Mouse (Mus musculus): ENCODE measurements around the gene Gga2. TPM values are rescaled to one million over a fixed set of nuclear protein-coding genes. Genes with fewer than 3 reads are reported as not detected.

Gene Gga2
- polyA plus RNA-seq, 1 experiment = 123 TPM

DNA sequence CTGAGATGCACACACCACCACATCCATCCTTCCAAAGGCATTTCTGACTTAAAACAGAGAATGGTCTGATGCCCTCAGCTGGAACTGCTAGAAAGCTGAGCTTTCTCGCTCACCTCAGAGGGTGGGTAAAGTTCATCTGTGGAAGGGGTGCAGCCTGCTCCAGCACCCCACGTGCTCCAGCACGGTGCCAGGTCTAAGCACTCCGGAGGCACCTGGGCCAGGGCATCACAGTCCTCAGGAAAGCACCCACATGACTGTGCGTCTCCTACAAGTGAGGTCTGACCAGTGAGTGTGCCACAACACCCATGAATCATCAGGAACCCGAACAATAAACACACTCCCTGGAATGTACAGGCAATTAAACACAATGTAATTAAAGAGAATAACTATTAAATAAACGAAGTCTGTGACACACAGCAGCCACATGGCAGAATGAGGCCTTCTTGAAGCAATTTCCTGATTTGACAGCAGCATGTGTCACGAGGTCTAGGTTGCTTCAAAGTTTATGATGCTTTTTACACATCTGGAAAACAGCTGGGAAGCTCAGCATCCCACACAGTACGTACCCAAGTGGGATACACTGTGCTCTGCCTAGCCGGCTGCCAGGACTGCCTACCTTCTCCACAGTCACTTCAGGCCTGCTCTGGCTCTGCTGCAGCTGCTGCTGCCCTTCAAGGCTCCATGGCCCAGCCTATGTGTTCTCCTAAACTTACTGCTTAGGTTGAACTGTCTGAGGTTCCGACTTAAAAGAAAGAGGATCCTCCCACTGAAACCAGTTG is 65.9 kb downstream of the Gga2 start:
- H3K9ac ChIP-seq (ENCODE audit: low read depth, poor library complexity, severe bottlenecking) = no peak overlapping the region

GRCm38 (mm10) chr7:121947513-121947912 is 73.5 kb downstream of the Gga2 start:
- Histone ChIP-seq H3K27ac (ENCODE audit: insufficient read depth, low read length) (no peak overlapping the region), H3K9ac (ENCODE audit: low read depth, poor library complexity, severe bottlenecking) (no peak overlapping the region), H3K36me3 (ENCODE audit: control insufficient read depth, insufficient read depth, low read length, poor library complexity, severe bottlenecking) (no peaks in the 10 kb centered on the region), H3K27me3 (ENCODE audit: control insufficient read depth, insufficient read depth, low read length, poor library complexity, severe bottlenecking) (no peaks in the 10 kb centered on the region), H3K4me1 (ENCODE audit: control insufficient read depth, insufficient read depth, low read length) (no peaks in the 10 kb centered on the region), H3K9me3 (replicated peaks; ENCODE audit: control insufficient read depth, insufficient read depth, low read length, poor library complexity, severe bottlenecking) (no peaks in the 10 kb centered on the region), H3K4me3 (ENCODE audit: low read depth, low read length) (no peak overlapping the region)
- TF ChIP-seq POLR2A (IDR thresholded peaks at IDR 0.05; ENCODE audit: insufficient read depth, low read length) = no peak
- TF ChIP-seq CTCF (IDR thresholded peaks at IDR 0.05; ENCODE audit: low read depth, low read length) = no peak
- TF ChIP-seq EP300 (IDR thresholded peaks at IDR 0.05; ENCODE audit: insufficient read depth, low read depth, low read length) = no peak

More for the DNA sequence above, 65.9 kb downstream of the Gga2 start:
- H3K36me3 ChIP-seq (ENCODE audit: control insufficient read depth, insufficient read depth, low read length, poor library complexity, severe bottlenecking) = peaks cover 6% of the 10 kb centered on the region
- no peaks in the 10 kb centered on the region for H3K9me3 ChIP-seq (replicated peaks; ENCODE audit: control insufficient read depth, insufficient read depth, low read length, poor library complexity, severe bottlenecking)
- H3K27me3 ChIP-seq (ENCODE audit: control insufficient read depth, insufficient read depth, low read length, poor library complexity, severe bottlenecking) = no peaks in the 10 kb centered on the region
- no peaks in the 10 kb centered on the region for H3K4me1 ChIP-seq (ENCODE audit: control insufficient read depth, insufficient read depth, low read length)
- TF ChIP-seq POLR2A (IDR thresholded peaks at IDR 0.05; ENCODE audit: insufficient read depth, low read length) (no peak), CTCF (IDR thresholded peaks at IDR 0.05; ENCODE audit: low read depth, low read length) (no peak), EP300 (IDR thresholded peaks at IDR 0.05; ENCODE audit: insufficient read depth, low read depth, low read length) (no peak)
- no peak overlapping the region for H3K4me3 ChIP-seq (ENCODE audit: low read depth, low read length)
- no peak overlapping the region for H3K27ac ChIP-seq (ENCODE audit: insufficient read depth, low read length)

- no peak overlapping the region for H3K27ac ChIP-seq (ENCODE audit: insufficient read depth, low read length)
- H3K4me3 ChIP-seq (ENCODE audit: low read depth, low read length) = no peak overlapping the region
- no peaks in the 10 kb centered on the region for H3K27me3 ChIP-seq (ENCODE audit: control insufficient read depth, insufficient read depth, low read length, poor library complexity, severe bottlenecking)
- no peak overlapping the region for H3K9ac ChIP-seq (ENCODE audit: low read depth, poor library complexity, severe bottlenecking)
- no peaks in the 10 kb centered on the region for H3K4me1 ChIP-seq (ENCODE audit: control insufficient read depth, insufficient read depth, low read length)
- H3K9me3 ChIP-seq (replicated peaks; ENCODE audit: control insufficient read depth, insufficient read depth, low read length, poor library complexity, severe bottlenecking) = no peaks in the 10 kb centered on the region
- no peaks in the 10 kb centered on the region for H3K36me3 ChIP-seq (ENCODE audit: control insufficient read depth, insufficient read depth, low read length, poor library complexity, severe bottlenecking)
- no peak for TF ChIP-seq POLR2A (IDR thresholded peaks at IDR 0.05; ENCODE audit: insufficient read depth, low read length)
- TF ChIP-seq EP300 (IDR thresholded peaks at IDR 0.05; ENCODE audit: insufficient read depth, low read depth, low read length) = no peak
- TF ChIP-seq CTCF (IDR thresholded peaks at IDR 0.05; ENCODE audit: low read depth, low read length) = no peak
Measured at GRCm38 (mm10) chr7:121946196-121946595, 74.8 kb downstream of the Gga2 start.

GRCm38 (mm10) chr7:121942371-121942770 is 78.7 kb downstream of the Gga2 start:
- no peaks in the 10 kb centered on the region for H3K36me3 ChIP-seq (ENCODE audit: control insufficient read depth, insufficient read depth, low read length, poor library complexity, severe bottlenecking)
- no peak overlapping the region for H3K9ac ChIP-seq (ENCODE audit: low read depth, poor library complexity, severe bottlenecking)
- H3K4me1 ChIP-seq (ENCODE audit: control insufficient read depth, insufficient read depth, low read length) = no peaks in the 10 kb centered on the region
- TF ChIP-seq POLR2A (IDR thresholded peaks at IDR 0.05; ENCODE audit: insufficient read depth, low read length) (no peak), CTCF (IDR thresholded peaks at IDR 0.05; ENCODE audit: low read depth, low read length) (no peak), EP300 (IDR thresholded peaks at IDR 0.05; ENCODE audit: insufficient read depth, low read depth, low read length) (no peak)
- H3K9me3 ChIP-seq (replicated peaks; ENCODE audit: control insufficient read depth, insufficient read depth, low read length, poor library complexity, severe bottlenecking) = no peaks in the 10 kb centered on the region
- no peak overlapping the region for H3K27ac ChIP-seq (ENCODE audit: insufficient read depth, low read length)
- no peaks in the 10 kb centered on the region for H3K27me3 ChIP-seq (ENCODE audit: control insufficient read depth, insufficient read depth, low read length, poor library complexity, severe bottlenecking)
- H3K4me3 ChIP-seq (ENCODE audit: low read depth, low read length) = no peak overlapping the region

- Histone ChIP-seq H3K9me3 (replicated peaks; ENCODE audit: control insufficient read depth, insufficient read depth, low read length, poor library complexity, severe bottlenecking) (no peaks in the 10 kb centered on the region), H3K4me1 (ENCODE audit: control insufficient read depth, insufficient read depth, low read length) (no peaks in the 10 kb centered on the region), H3K27ac (ENCODE audit: insufficient read depth, low read length) (no peak overlapping the region), H3K9ac (ENCODE audit: low read depth, poor library complexity, severe bottlenecking) (no peak overlapping the region), H3K27me3 (ENCODE audit: control insufficient read depth, insufficient read depth, low read length, poor library complexity, severe bottlenecking) (no peaks in the 10 kb centered on the region), H3K4me3 (ENCODE audit: low read depth, low read length) (no peak overlapping the region), H3K36me3 (ENCODE audit: control insufficient read depth, insufficient read depth, low read length, poor library complexity, severe bottlenecking) (no peaks in the 10 kb centered on the region)
- TF ChIP-seq EP300 (IDR thresholded peaks at IDR 0.05; ENCODE audit: insufficient read depth, low read depth, low read length) (no peak), CTCF (IDR thresholded peaks at IDR 0.05; ENCODE audit: low read depth, low read length) (no peak), POLR2A (IDR thresholded peaks at IDR 0.05; ENCODE audit: insufficient read depth, low read length) (no peak)
Measured at GRCm38 (mm10) chr7:121941640-121942039, 79.4 kb downstream of the Gga2 start.

- Histone ChIP-seq H3K36me3 (ENCODE audit: control insufficient read depth, insufficient read depth, low read length, poor library complexity, severe bottlenecking) (no peaks in the 10 kb centered on the region), H3K27ac (ENCODE audit: insufficient read depth, low read length) (no peak overlapping the region), H3K4me3 (ENCODE audit: low read depth, low read length) (no peak overlapping the region), H3K9ac (ENCODE audit: low read depth, poor library complexity, severe bottlenecking) (no peak overlapping the region), H3K27me3 (ENCODE audit: control insufficient read depth, insufficient read depth, low read length, poor library complexity, severe bottlenecking) (no peaks in the 10 kb centered on the region), H3K4me1 (ENCODE audit: control insufficient read depth, insufficient read depth, low read length) (no peaks in the 10 kb centered on the region), H3K9me3 (replicated peaks; ENCODE audit: control insufficient read depth, insufficient read depth, low read length, poor library complexity, severe bottlenecking) (no peaks in the 10 kb centered on the region)
- TF ChIP-seq CTCF (IDR thresholded peaks at IDR 0.05; ENCODE audit: low read depth, low read length) = no peak
- TF ChIP-seq EP300 (IDR thresholded peaks at IDR 0.05; ENCODE audit: insufficient read depth, low read depth, low read length) = no peak
- no peak for TF ChIP-seq POLR2A (IDR thresholded peaks at IDR 0.05; ENCODE audit: insufficient read depth, low read length)
Measured at GRCm38 (mm10) chr7:121941016-121941415, 80.0 kb downstream of the Gga2 start.

Measured in ES-Bruce4 (cell line).